Mouse (Mus musculus): ENCODE results near the gene Gtf2f2.
"Not testable (repeated sequence)": the region's sequence is repeated elsewhere in the genome, so short reads cannot be mapped to it uniquely, and the experiment has no call there.

Gene Gtf2f2

GRCm38 (mm10) chr14:75912665-75913064, 98.0 kb downstream of the Gtf2f2 start:
- DNase-seq (ENCODE audit: low spot score): no peak

- DNase-seq (ENCODE audit: low spot score): no peak
Measured at GRCm38 (mm10) chr14:75911968-75912367, 98.7 kb downstream of the Gtf2f2 start.

- DNase-seq (ENCODE audit: low spot score): no peak
Measured at GRCm38 (mm10) chr14:75906931-75907330, 103.7 kb downstream of the Gtf2f2 start.

- DNase-seq (ENCODE audit: low spot score): no peak
Measured at GRCm38 (mm10) chr14:75904972-75905371, 105.7 kb downstream of the Gtf2f2 start.

GRCm38 (mm10) chr14:75903131-75903530, 107.5 kb downstream of the Gtf2f2 start:
- DNase-seq (ENCODE audit: low spot score): no peak

GRCm38 (mm10) chr14:75902013-75902412, 108.7 kb downstream of the Gtf2f2 start:
- DNase-seq (ENCODE audit: low spot score): no peak

- no peak for DNase-seq (ENCODE audit: low spot score)
Measured at GRCm38 (mm10) chr14:75900793-75901499, 109.7 kb downstream of the Gtf2f2 start.

GRCm38 (mm10) chr14:75899566-75899965, 111.1 kb downstream of the Gtf2f2 start:
- peak; percentile 95 for DNase-seq (ENCODE audit: low spot score)

- DNase-seq (ENCODE audit: low spot score): peak; percentile 83
Measured at GRCm38 (mm10) chr14:75892118-75892517, 118.5 kb downstream of the Gtf2f2 start.

GRCm38 (mm10) chr14:75883873-75884272, 126.8 kb downstream of the Gtf2f2 start:
- no peak for DNase-seq (ENCODE audit: low spot score)

GRCm38 (mm10) chr14:75883330-75883729, 127.3 kb downstream of the Gtf2f2 start:
- DNase-seq (ENCODE audit: low spot score): no peak

- DNase-seq (ENCODE audit: low spot score): no peak
Measured at GRCm38 (mm10) chr14:75881856-75882255, 128.8 kb downstream of the Gtf2f2 start.

GRCm38 (mm10) chr14:75878980-75879379, 131.7 kb downstream of the Gtf2f2 start:
- DNase-seq (ENCODE audit: low spot score): no peak

GRCm38 (mm10) chr14:75877297-75877696, 133.4 kb downstream of the Gtf2f2 start:
- DNase-seq (ENCODE audit: low spot score): no peak

GRCm38 (mm10) chr14:75876320-75877043, 134.2 kb downstream of the Gtf2f2 start:
- DNase-seq (ENCODE audit: low spot score): peak; percentile 87

GRCm38 (mm10) chr14:75873612-75874011, 137.1 kb downstream of the Gtf2f2 start:
- DNase-seq (ENCODE audit: low spot score): no peak

- no peak for DNase-seq (ENCODE audit: low spot score)
Measured at GRCm38 (mm10) chr14:75871750-75872149, 138.9 kb downstream of the Gtf2f2 start.

- no peak for DNase-seq (ENCODE audit: low spot score)
Measured at GRCm38 (mm10) chr14:75871111-75871510, 139.6 kb downstream of the Gtf2f2 start.

- DNase-seq (ENCODE audit: low spot score): peak; percentile 74
Measured at GRCm38 (mm10) chr14:75870631-75871030, 140.0 kb downstream of the Gtf2f2 start.

- DNase-seq (ENCODE audit: low spot score): no peak
Measured at GRCm38 (mm10) chr14:75869769-75870363, 140.8 kb downstream of the Gtf2f2 start.

- not testable (repeated sequence) for DNase-seq (ENCODE audit: low spot score)
Measured at GRCm38 (mm10) chr14:75868028-75868427, 142.6 kb downstream of the Gtf2f2 start.

GRCm38 (mm10) chr14:75866706-75867333, 143.8 kb downstream of the Gtf2f2 start:
- DNase-seq (ENCODE audit: low spot score): no peak

All from layer of hippocampus, adult 11-12 months (tissue).